23 mouse cellular contexts compared by ENCODE assay signal in the genomic region with DNA sequence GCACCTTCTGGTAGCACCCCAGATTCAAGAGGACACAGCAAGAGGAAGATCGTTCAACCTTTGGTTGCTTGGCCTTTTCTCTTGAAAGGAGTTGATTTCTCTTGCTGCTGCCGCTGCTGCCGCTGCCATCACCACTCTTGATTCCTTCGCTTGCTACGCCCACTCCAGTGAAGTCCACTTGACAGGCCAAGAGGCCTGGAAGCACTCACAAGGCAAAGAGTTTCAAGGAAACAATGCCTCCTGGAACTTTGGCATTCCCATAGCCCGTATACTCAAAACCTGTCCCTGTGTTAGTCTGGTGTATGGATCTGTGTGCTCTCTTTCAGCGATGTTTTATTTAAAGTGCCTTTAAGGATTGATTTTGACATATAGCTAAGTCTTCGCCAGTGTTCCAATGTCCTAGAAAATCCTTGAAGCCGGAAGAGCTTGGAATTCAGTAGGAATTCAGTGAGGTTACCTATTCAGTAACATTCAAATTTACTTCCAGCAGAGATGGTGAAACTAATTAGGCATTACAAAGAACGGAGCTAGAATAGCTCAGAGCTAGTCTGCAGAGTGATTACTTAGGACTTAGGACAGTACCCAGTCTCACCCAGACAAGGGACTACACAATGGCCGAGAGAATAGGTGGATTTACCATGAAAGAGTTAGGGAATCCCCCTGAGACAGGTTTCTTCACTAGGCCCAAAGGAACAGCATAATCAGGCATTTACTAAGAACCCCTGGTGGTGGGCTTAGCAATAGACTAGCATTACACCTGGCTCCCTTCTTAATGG. TPM values are rescaled to one million over a fixed set of nuclear protein-coding genes. Genes with fewer than 3 reads are reported as not detected.
"Had no signal": no experiment of that assay in that cellular context is flagged by ENCODE, and none has a peak within 500 bp of the region (broad histone marks: within the 10 kb centered on the region; RNA-seq: fewer than 3 reads in every experiment).

No protein-coding gene starts in this region.

RNA-seq across cellular contexts. Expression of a gene that starts 5.7 kb away (rescaled TPM):
- total RNA-seq: granulocyte monocyte progenitor cell, adult 5-6 weeks; hematopoietic stem cell, adult 5-6 weeks; hindbrain, postnatal 0 days; layer of hippocampus, postnatal 14 days; liver, adult 2 months had no signal
- polyA plus RNA-seq: heart, adult 2 months; heart, embryonic 13.5 days; heart, embryonic 15.5 days; heart, postnatal 0 days; hindbrain, embryonic 15.5 days; intestine, embryonic 16.5 days; large intestine, adult 2 months; liver, adult 2 months had no signal

RNA-seq across cellular contexts. Expression of a gene that starts 15.5 kb away (rescaled TPM):
- total RNA-seq: hindbrain, postnatal 0 days had no signal

RNA-seq across cellular contexts. Expression of a gene that starts 26.8 kb away (rescaled TPM):
- total RNA-seq: gastrocnemius, adult 2 months; gastrocnemius, postnatal 10 days; gastrocnemius, postnatal 25 days; granulocyte monocyte progenitor cell, adult 5-6 weeks; heart, adult 2 months; heart, postnatal 14 days; heart, postnatal 36 days; hematopoietic stem cell, adult 5-6 weeks; layer of hippocampus, adult 18-20 months; layer of hippocampus, adult 8-10 months; layer of hippocampus, postnatal 14 days; layer of hippocampus, postnatal 36 days; left cerebral cortex, adult 18-20 months; left cerebral cortex, adult 8-10 months; left cerebral cortex, postnatal 25 days had no signal
- polyA plus RNA-seq: heart, postnatal 0 days had no signal
